Mouse (Mus musculus): Measurements from ENCODE around the gene Adarb1.

Adarb1 gene

GRCm38 (mm10) chr10:77258704-77259621, 159.1 kb downstream of the Adarb1 start, which contains the start of gene Pofut2:
Gene Pofut2 (plus strand): TSS chr10:77259218.
- WGBS: under 1% methylated on average over 81 of the region's 81 CpGs

GRCm38 (mm10) chr10:77258041-77258590, 160.0 kb downstream of the Adarb1 start:
- 63% methylated on average over 4 of the region's 4 CpGs for WGBS

DNA sequence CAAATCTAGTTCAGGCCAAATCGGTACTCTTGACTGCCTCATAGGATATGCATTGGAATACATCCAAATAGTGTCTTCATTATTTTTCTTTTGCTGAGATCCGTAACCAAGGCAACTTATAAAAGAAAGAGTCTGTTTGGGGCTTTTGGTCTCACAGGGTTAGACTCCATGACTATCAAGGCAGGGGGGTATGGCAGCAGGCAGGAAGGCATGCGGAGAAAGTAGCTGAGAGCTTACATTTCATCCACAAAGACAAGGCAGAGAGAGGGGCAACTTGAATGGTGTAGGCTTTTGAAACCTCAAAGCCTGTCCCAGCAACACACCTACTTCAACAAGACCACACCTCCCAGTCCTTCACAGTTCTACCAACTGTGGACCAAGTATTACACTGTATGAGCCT, 162.4 kb downstream of the Adarb1 start:
- WGBS: 62% methylated on average over 3 of the region's 3 CpGs

DNA sequence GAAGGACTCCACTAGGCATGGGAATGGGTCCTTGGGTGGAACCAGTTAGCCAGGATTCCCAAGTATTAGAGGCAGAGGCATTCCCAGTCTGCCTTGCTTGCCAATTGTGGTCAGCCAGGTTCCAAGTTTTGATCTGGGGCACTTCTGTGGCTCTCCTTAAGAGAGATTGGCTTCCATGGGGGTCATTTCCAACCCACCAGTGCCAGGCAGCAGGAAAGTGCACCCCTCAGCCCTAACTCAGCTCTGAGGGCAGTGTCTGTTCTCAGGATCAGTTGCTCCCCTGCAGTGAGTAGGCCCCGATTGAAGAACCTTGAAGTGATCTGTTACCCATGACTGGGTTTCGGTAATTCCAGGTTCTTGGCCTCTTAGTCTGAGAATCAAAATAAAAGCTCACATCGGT, 162.8 kb downstream of the Adarb1 start:
- 71% methylated on average over 3 of the region's 3 CpGs for WGBS

DNA sequence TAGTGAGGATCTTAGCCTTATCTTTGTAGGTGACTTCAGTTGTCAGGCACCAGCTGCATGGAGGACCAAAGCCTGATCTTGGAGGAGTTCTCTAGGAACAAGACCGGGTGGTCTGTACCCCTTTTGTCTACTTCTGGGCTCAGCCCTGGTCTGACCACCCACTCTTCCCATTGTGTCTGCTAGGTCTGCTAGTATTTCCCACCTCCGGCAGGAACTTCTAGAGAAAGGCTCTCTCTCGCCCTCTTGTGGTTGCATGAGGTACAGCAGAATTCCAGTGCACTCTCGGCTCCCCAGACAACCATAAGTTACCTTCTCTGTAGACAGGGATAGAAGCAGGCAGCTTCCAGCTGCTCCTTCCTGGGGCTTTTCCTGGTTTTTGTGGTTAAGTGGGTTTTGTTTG, 165.3 kb downstream of the Adarb1 start:
- WGBS: 0% methylated on average over 4 of the region's 4 CpGs

DNA sequence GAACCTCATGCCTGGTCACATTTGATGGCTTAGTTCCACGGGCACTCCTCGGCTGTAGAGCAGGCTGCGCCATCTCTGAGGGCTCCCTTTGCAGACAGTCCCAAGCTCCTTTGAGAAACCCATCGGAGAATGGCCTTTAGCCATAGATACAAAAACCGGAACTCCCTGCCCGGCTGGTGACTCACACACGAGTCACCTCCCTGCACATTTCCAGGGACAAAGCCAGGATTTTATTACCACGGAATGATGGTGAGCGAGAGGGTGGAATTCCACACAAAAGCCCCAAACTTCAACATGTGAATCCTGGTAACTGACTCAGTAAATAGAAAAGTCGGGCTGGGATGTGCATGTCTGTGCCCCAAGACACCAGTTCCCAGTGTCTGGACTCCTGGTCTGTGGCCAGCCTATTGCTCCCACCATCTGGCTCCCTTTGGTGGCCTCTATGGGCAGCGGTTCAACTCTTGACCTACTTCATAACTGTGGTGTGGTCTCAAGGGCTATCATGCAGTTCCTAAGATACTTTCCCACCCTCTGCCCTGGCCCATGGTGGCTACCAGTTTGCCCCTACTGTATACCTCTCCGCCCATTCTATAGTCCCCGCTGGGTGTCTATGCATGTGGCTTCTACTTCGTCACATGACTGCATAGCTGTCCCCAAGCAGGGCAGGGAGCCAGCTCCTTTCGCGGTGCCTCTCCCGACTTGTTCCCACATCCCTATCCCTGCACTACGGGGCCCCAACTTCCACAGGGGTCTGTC, 166.1 kb downstream of the Adarb1 start:
- 39% methylated on average over 18 of the region's 18 CpGs for WGBS

DNA sequence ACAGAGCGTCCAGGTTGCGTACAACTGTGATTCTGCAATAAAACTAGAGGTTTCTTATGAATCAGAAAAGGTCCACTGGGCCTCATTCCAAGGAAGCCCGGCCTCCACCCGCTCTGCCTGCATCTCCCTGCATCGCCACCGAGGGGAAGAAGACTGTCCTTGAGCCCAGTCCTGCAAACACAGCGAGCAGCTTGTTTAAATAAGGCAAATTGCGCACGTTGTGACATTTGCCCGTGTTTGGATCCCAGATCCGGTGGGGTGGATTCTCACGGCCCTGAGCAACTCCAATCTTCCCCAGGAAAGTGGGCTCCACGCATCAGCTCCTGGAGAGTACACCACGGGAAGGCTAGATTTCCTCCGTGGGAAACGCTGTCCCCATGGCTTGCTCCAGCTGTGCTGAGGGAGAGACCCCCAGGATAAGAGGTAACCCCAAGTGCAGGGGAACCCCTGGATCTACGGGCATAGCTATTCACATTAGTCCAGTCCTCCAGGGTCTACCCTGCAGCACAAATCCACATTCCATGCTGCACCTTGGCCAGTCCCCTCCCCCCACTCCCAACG, 166.8 kb downstream of the Adarb1 start:
- 45% methylated on average over 18 of the region's 18 CpGs for WGBS

- WGBS: 92% methylated on average over 7 of the region's 7 CpGs
These were observed 170.4 kb downstream of the Adarb1 start for GRCm38 (mm10) chr10:77247707-77248106.

DNA sequence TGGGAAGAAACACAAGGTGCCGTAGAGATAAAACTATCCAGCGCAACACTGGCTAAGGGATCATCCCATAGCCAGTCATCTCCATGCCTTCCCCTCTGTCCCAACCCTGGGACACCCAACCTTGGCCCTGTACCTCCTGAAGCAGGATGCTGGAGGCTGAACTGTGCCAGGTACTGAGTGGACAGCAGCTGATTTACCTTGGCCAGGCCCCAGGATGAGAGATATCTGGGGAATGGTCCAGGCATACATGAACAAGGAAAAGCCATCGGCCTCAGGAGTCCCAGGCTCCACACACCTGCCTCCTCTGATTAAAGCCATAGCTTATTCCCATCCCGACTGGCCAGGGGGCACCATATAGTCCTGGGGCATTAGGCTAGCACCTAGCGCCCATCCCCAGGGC, 171.0 kb downstream of the Adarb1 start:
- WGBS: 91% methylated on average over 5 of the region's 5 CpGs

- 86% methylated on average over 6 of the region's 6 CpGs for WGBS
These were observed 173.3 kb downstream of the Adarb1 start for GRCm38 (mm10) chr10:77244777-77245176.

DNA sequence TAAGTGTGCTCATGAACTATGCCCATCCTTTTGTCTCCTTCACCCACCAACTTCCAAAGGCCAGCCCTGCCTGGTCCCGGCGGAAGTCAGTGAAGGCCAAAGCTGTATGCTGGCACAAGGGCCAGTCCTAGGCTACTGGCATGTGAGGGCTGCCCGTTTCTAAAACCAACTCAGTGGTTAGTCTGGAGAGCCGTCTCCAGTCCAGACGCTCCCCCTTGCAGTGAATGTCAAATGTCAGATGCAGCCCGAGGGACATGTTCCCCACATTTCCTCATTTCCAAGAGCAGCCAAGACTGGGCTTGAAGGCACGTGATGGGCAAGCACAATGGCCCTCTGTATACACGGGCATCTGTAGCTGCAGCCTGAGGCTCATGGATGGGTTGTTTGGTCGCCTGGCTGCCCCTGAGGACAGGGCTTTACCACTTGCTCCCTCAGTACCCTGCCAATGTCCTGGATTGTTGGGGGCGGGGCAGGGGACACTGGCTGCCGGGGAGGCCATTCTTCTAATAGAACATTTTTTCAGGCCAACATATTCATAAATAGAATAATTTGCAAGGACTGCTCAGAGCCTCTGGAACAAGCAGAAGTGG, 174.4 kb downstream of the Adarb1 start:
- WGBS: 64% methylated on average over 11 of the region's 11 CpGs

DNA sequence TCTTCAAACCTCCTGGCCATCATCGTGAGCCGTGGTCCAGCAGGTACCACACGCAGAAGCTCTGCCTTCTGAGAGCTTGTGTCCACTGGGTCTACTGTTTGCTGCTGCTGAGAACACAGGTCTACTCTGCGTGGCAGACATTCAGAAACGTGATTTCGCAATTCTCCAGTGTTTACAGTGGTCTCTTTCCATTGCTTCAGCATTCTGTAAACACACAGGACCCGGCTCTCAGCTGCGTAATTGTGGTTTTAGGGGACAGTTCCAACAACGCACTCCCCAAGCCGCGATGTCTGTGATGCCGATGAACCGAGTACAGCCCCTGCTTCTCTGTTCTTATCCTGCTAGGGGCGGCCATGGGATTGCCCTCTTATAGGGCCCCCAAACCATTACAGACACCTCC, 175.2 kb downstream of the Adarb1 start:
- WGBS: 93% methylated on average over 14 of the region's 14 CpGs

GRCm38 (mm10) chr10:77242396-77242795, 175.7 kb downstream of the Adarb1 start:
- 85% methylated on average over 3 of the region's 3 CpGs for WGBS

GRCm38 (mm10) chr10:77240764-77241163, 177.3 kb downstream of the Adarb1 start:
- WGBS: 93% methylated on average over 8 of the region's 8 CpGs
